Mouse (Mus musculus): ENCODE results near the gene Adcy6. TPM values are rescaled to one million over a fixed set of nuclear protein-coding genes. Genes with fewer than 3 reads are reported as not detected.

Gene Adcy6
- polyA plus RNA-seq, 1 experiment from 2014 or later: 8.3 TPM

- Histone ChIP-seq H3K36me3 (ENCODE audit: control insufficient read depth, insufficient read depth) (peaks cover 6% of the 10 kb centered on the region), H3K9ac (ENCODE audit: low read depth, low read length) (peak overlapping the region; percentile 77), H3K27me3 (ENCODE audit: control insufficient read depth, insufficient read depth, low read depth, low read length) (no peaks in the 10 kb centered on the region), H3K4me1 (ENCODE audit: control insufficient read depth, low read depth, low read length) (peaks cover 28% of the 10 kb centered on the region), H3K4me3 (ENCODE audit: low read depth, low read length) (peak overlapping the region; percentile 99), H3K27ac (ENCODE audit: low read length) (peak overlapping the region; percentile 100), H3K9me3 (replicated peaks; ENCODE audit: control insufficient read depth, low read length) (no peaks in the 10 kb centered on the region), H3K4me2 (ENCODE audit: low read depth, low read length) (peak overlapping the region; percentile 67)
- no peak for ATAC-seq (ENCODE audit: low read depth)
- 3% methylated on average over 22 of the region's 22 CpGs for WGBS (ENCODE audit: insufficient replicate concordance)
These were observed 41.4 kb downstream of the Adcy6 start for GRCm38 (mm10) chr15:98568256-98569033.

GRCm38 (mm10) chr15:98567278-98568134 lies 42.4 kb downstream of the Adcy6 start:
- Histone ChIP-seq H3K27ac (ENCODE audit: low read length) (peak overlapping the region; percentile 100), H3K4me2 (ENCODE audit: low read depth, low read length) (peak overlapping the region; percentile 88), H3K9ac (ENCODE audit: low read depth, low read length) (peak overlapping the region; percentile 96), H3K27me3 (ENCODE audit: control insufficient read depth, insufficient read depth, low read depth, low read length) (no peaks in the 10 kb centered on the region), H3K9me3 (replicated peaks; ENCODE audit: control insufficient read depth, low read length) (no peaks in the 10 kb centered on the region), H3K4me3 (ENCODE audit: low read depth, low read length) (peak overlapping the region; percentile 99), H3K4me1 (ENCODE audit: control insufficient read depth, low read depth, low read length) (peaks cover 31% of the 10 kb centered on the region), H3K36me3 (ENCODE audit: control insufficient read depth, insufficient read depth) (peaks cover 13% of the 10 kb centered on the region)
- peak; percentile 94 for ATAC-seq (ENCODE audit: low read depth)
- WGBS (ENCODE audit: insufficient replicate concordance): under 1% methylated on average over 88 of the region's 88 CpGs

- peaks cover 31% of the 10 kb centered on the region for H3K4me1 ChIP-seq (ENCODE audit: control insufficient read depth, low read depth, low read length)
- H3K9me3 ChIP-seq (replicated peaks; ENCODE audit: control insufficient read depth, low read length): no peaks in the 10 kb centered on the region
- peaks cover 13% of the 10 kb centered on the region for H3K36me3 ChIP-seq (ENCODE audit: control insufficient read depth, insufficient read depth)
- under 1% methylated on average over 15 of the region's 15 CpGs for WGBS (ENCODE audit: insufficient replicate concordance)
- peak overlapping the region; percentile 88 for H3K4me2 ChIP-seq (ENCODE audit: low read depth, low read length)
- H3K27me3 ChIP-seq (ENCODE audit: control insufficient read depth, insufficient read depth, low read depth, low read length): no peaks in the 10 kb centered on the region
- H3K9ac ChIP-seq (ENCODE audit: low read depth, low read length): peak overlapping the region; percentile 96
- H3K4me3 ChIP-seq (ENCODE audit: low read depth, low read length): peak overlapping the region; percentile 99
- H3K27ac ChIP-seq (ENCODE audit: low read length): peak overlapping the region; percentile 100
- ATAC-seq (ENCODE audit: low read depth): no peak
These were observed 43.0 kb downstream of the Adcy6 start for GRCm38 (mm10) chr15:98566973-98567277.

GRCm38 (mm10) chr15:98557186-98557585 lies 52.7 kb downstream of the Adcy6 start:
- Histone ChIP-seq H3K4me2 (ENCODE audit: low read depth, low read length) (no peak overlapping the region), H3K4me1 (ENCODE audit: control insufficient read depth, low read depth, low read length) (no peaks in the 10 kb centered on the region; the same call in 1 of the 2 replicates), H3K36me3 (ENCODE audit: control insufficient read depth, insufficient read depth) (peaks cover 42% of the 10 kb centered on the region), H3K9me3 (replicated peaks; ENCODE audit: control insufficient read depth, low read length) (no peaks in the 10 kb centered on the region), H3K27ac (ENCODE audit: low read length) (no peak overlapping the region), H3K9ac (ENCODE audit: low read depth, low read length) (no peak overlapping the region), H3K27me3 (ENCODE audit: control insufficient read depth, insufficient read depth, low read depth, low read length) (no peaks in the 10 kb centered on the region), H3K4me3 (ENCODE audit: low read depth, low read length) (no peak overlapping the region)
- WGBS (ENCODE audit: insufficient replicate concordance): 86% methylated on average over 5 of the region's 5 CpGs
- no peak for ATAC-seq (ENCODE audit: low read depth)

GRCm38 (mm10) chr15:98555881-98556280 lies 54.0 kb downstream of the Adcy6 start:
- Histone ChIP-seq H3K4me2 (ENCODE audit: low read depth, low read length) (no peak overlapping the region), H3K36me3 (ENCODE audit: control insufficient read depth, insufficient read depth) (peaks cover 55% of the 10 kb centered on the region), H3K4me1 (ENCODE audit: control insufficient read depth, low read depth, low read length) (no peaks in the 10 kb centered on the region), H3K4me3 (ENCODE audit: low read depth, low read length) (no peak overlapping the region), H3K9ac (ENCODE audit: low read depth, low read length) (no peak overlapping the region), H3K27me3 (ENCODE audit: control insufficient read depth, insufficient read depth, low read depth, low read length) (no peaks in the 10 kb centered on the region), H3K27ac (ENCODE audit: low read length) (no peak overlapping the region), H3K9me3 (replicated peaks; ENCODE audit: control insufficient read depth, low read length) (no peaks in the 10 kb centered on the region)
- no peak for ATAC-seq (ENCODE audit: low read depth)
- WGBS (ENCODE audit: insufficient replicate concordance): 95% methylated on average over 4 of the region's 4 CpGs

GRCm38 (mm10) chr15:98552758-98553157 lies 57.1 kb downstream of the Adcy6 start:
- H3K9me3 ChIP-seq (replicated peaks; ENCODE audit: control insufficient read depth, low read length): no peaks in the 10 kb centered on the region
- H3K4me2 ChIP-seq (ENCODE audit: low read depth, low read length): no peak overlapping the region
- peaks cover 60% of the 10 kb centered on the region for H3K36me3 ChIP-seq (ENCODE audit: control insufficient read depth, insufficient read depth)
- H3K27me3 ChIP-seq (ENCODE audit: control insufficient read depth, insufficient read depth, low read depth, low read length): no peaks in the 10 kb centered on the region
- no peak for ATAC-seq (ENCODE audit: low read depth)
- no peak overlapping the region for H3K4me3 ChIP-seq (ENCODE audit: low read depth, low read length)
- WGBS (ENCODE audit: insufficient replicate concordance): 81% methylated on average over 2 of the region's 2 CpGs
- H3K27ac ChIP-seq (ENCODE audit: low read length): no peak overlapping the region
- no peaks in the 10 kb centered on the region for H3K4me1 ChIP-seq (ENCODE audit: control insufficient read depth, low read depth, low read length)
- no peak overlapping the region for H3K9ac ChIP-seq (ENCODE audit: low read depth, low read length)

- ATAC-seq (ENCODE audit: low read depth): no peak
- Histone ChIP-seq H3K4me1 (ENCODE audit: control insufficient read depth, low read depth, low read length) (no peaks in the 10 kb centered on the region), H3K36me3 (ENCODE audit: control insufficient read depth, insufficient read depth) (peaks cover 71% of the 10 kb centered on the region), H3K4me3 (ENCODE audit: low read depth, low read length) (no peak overlapping the region), H3K27me3 (ENCODE audit: control insufficient read depth, insufficient read depth, low read depth, low read length) (no peaks in the 10 kb centered on the region), H3K27ac (ENCODE audit: low read length) (no peak overlapping the region), H3K4me2 (ENCODE audit: low read depth, low read length) (no peak overlapping the region), H3K9ac (ENCODE audit: low read depth, low read length) (no peak overlapping the region), H3K9me3 (replicated peaks; ENCODE audit: control insufficient read depth, low read length) (no peaks in the 10 kb centered on the region)
- 79% methylated on average over 5 of the region's 5 CpGs for WGBS (ENCODE audit: insufficient replicate concordance)
These were observed 63.0 kb downstream of the Adcy6 start for GRCm38 (mm10) chr15:98546843-98547242.

GRCm38 (mm10) chr15:98545151-98545550 lies 64.7 kb downstream of the Adcy6 start:
- Histone ChIP-seq H3K9me3 (replicated peaks; ENCODE audit: control insufficient read depth, low read length) (no peaks in the 10 kb centered on the region), H3K4me1 (ENCODE audit: control insufficient read depth, low read depth, low read length) (no peaks in the 10 kb centered on the region), H3K9ac (ENCODE audit: low read depth, low read length) (no peak overlapping the region), H3K4me3 (ENCODE audit: low read depth, low read length) (no peak overlapping the region), H3K4me2 (ENCODE audit: low read depth, low read length) (no peak overlapping the region), H3K36me3 (ENCODE audit: control insufficient read depth, insufficient read depth) (peaks cover 61% of the 10 kb centered on the region), H3K27ac (ENCODE audit: low read length) (no peak overlapping the region), H3K27me3 (ENCODE audit: control insufficient read depth, insufficient read depth, low read depth, low read length) (no peaks in the 10 kb centered on the region)
- ATAC-seq (ENCODE audit: low read depth): no peak
- WGBS (ENCODE audit: insufficient replicate concordance): 95% methylated on average over 3 of the region's 3 CpGs

- Histone ChIP-seq H3K4me3 (ENCODE audit: low read depth, low read length) (no peak overlapping the region), H3K4me1 (ENCODE audit: control insufficient read depth, low read depth, low read length) (no peaks in the 10 kb centered on the region), H3K27me3 (ENCODE audit: control insufficient read depth, insufficient read depth, low read depth, low read length) (no peaks in the 10 kb centered on the region), H3K4me2 (ENCODE audit: low read depth, low read length) (no peak overlapping the region), H3K9me3 (replicated peaks; ENCODE audit: control insufficient read depth, low read length) (no peaks in the 10 kb centered on the region), H3K9ac (ENCODE audit: low read depth, low read length) (no peak overlapping the region), H3K27ac (ENCODE audit: low read length) (no peak overlapping the region), H3K36me3 (ENCODE audit: control insufficient read depth, insufficient read depth) (peaks cover 58% of the 10 kb centered on the region)
- no peak for ATAC-seq (ENCODE audit: low read depth)
- 91% methylated on average over 4 of the region's 4 CpGs for WGBS (ENCODE audit: insufficient replicate concordance)
These were observed 66.5 kb downstream of the Adcy6 start for GRCm38 (mm10) chr15:98543341-98543740.

Measured in liver, embryonic 16.5 days (tissue).